Mouse (Mus musculus): ENCODE data around the gene Ecm1.

DNA sequence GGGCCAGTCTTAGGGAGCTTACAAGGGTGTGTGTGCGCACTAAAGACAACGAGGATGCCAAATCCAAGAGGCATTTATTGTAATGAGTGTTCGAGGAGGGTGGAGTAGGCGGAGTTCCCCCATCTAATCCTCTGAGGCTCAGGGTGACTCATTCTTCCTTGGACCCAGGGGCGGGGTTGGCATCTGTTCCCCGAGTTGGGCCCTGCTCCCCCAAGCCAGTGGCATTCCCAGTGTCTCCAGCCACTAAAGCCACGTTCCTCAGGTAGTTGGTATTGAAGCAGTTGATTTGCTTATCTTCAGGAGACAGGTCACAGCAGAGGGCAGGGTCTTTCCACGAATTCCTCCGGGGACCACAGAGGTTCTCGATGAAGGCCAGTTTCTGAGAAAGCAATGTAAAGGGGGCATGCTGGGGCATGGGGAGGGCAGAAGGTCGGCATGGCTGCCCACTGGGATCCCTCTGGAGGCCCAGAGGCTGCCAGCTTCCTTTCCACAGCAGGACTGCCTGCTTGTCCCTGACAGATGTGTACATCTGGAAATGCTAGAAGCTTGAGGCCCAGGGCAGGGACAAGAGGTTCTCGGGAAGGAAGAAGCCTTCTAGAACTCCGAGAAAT is 5.2 kb downstream of the Ecm1 start:
- TF ChIP-seq CTCF (IDR thresholded peaks at IDR 0.05; ENCODE audit: low read depth) (no peak), EP300 (optimal IDR thresholded peaks at IDR 0.05) (no peak)

All from stomach, postnatal 0 days (tissue).